Mouse (Mus musculus) MEL (cell line): ENCODE results near the gene Hp1bp3. TPM values are rescaled to one million over a fixed set of nuclear protein-coding genes. Genes with fewer than 3 reads are reported as not detected.
A peak's percentile ranks its signal among the peaks of the same experiment; 100 is the strongest.

Source experiments
- DNase-seq: peaks from one replicate; pipeline ENCODE4 v3.0.0; 2011; ENCODE audit warnings: low read depth, low spot score
- H3K27ac ChIP-seq: 2 replicates; pipeline ENCODE4 v1.5.1; 2012; ENCODE audit warnings: low read depth, mild to moderate bottlenecking, control low read depth, low read length, moderate library complexity; ENCODE audit not compliant: control insufficient read depth
- H3K27me3 ChIP-seq, 2 experiments: fragments of 150-350 bp in 1 of 2; sonication (generic) in 1 of 2; 2 replicates each; pipeline ENCODE4 v1.6.1; 2012; ENCODE audit warnings: low read length in 2 of 2, mild to moderate bottlenecking in 2 of 2, improper control_type of control experiment in 1 of 2, moderate library complexity in 1 of 2; ENCODE audit not compliant: insufficient read depth in 2 of 2, control insufficient read depth in 1 of 2
- H3K36me3 ChIP-seq, 2 experiments: 2 replicates each; pipeline ENCODE4 v1.6.1; 2012 to 2014; ENCODE audit warnings: low read length in 2 of 2, improper control_type of control experiment in 1 of 2, inconsistent platforms in 1 of 2, mild to moderate bottlenecking in 1 of 2; ENCODE audit not compliant: insufficient read depth in 2 of 2, control insufficient read depth in 1 of 2
- H3K4me1 ChIP-seq, 2 experiments: fragments of 150-350 bp in 1 of 2; sonication (generic) in 1 of 2; 2 replicates each; pipeline ENCODE4 v1.6.1; 2012; ENCODE audit warnings: low read length in 2 of 2, improper control_type of control experiment in 1 of 2, mild to moderate bottlenecking in 1 of 2; ENCODE audit not compliant: insufficient read depth in 2 of 2, control insufficient read depth in 1 of 2
- H3K4me3 ChIP-seq, 2 experiments: fragments of 150-350 bp in 1 of 2; sonication (generic) in 1 of 2; 2 replicates each; pipeline ENCODE4 v1.5.1; 2012; ENCODE audit warnings: low read depth in 2 of 2, low read length in 2 of 2, mild to moderate bottlenecking in 2 of 2, moderate library complexity in 2 of 2, control low read depth in 1 of 2, improper control_type of control experiment in 1 of 2; ENCODE audit not compliant: control insufficient read depth in 1 of 2, insufficient read depth in 1 of 2
- H3K79me2 ChIP-seq: 2 replicates; pipeline ENCODE4 v1.6.1; 2012; ENCODE audit warnings: mild to moderate bottlenecking, low read length, moderate library complexity; ENCODE audit not compliant: control insufficient read depth, poor library complexity, insufficient read depth
- H3K9ac ChIP-seq: 2 replicates; pipeline ENCODE4 v1.6.1; 2012; ENCODE audit warnings: low read depth, mild to moderate bottlenecking, control low read depth, low read length, moderate library complexity; ENCODE audit not compliant: control insufficient read depth, poor library complexity, severe bottlenecking
- H3K9me3 ChIP-seq: fragments of 150-350 bp; sonication (generic); replicated peaks from 2 replicates; pipeline ENCODE4 v1.6.1; 2012; ENCODE audit warnings: mild to moderate bottlenecking, low read length, improper control_type of control experiment, moderate library complexity; ENCODE audit not compliant: insufficient read depth
- BHLHE40 ChIP-seq: IDR thresholded peaks from 2 replicates; pipeline ENCODE4 v1.6.1; 2012; ENCODE audit warnings: low read depth, mild to moderate bottlenecking, inconsistent platforms, low read length, improper control_type of control experiment, borderline replicate concordance
- ELF1 ChIP-seq: IDR thresholded peaks from 2 replicates; pipeline ENCODE4 v1.6.1; 2014; ENCODE audit warnings: low read depth, mild to moderate bottlenecking, inconsistent platforms, low read length, improper control_type of control experiment, moderate library complexity
- ETS1 ChIP-seq: IDR thresholded peaks from 2 replicates; pipeline ENCODE4 v1.6.1; 2012; ENCODE audit warnings: low read depth, mild to moderate bottlenecking, inconsistent platforms, low read length, improper control_type of control experiment, moderate library complexity
- GATA1 ChIP-seq: IDR thresholded peaks from 2 replicates; pipeline ENCODE4 v1.6.1; 2011; ENCODE audit warnings: low read depth, low read length, improper control_type of control experiment
- HCFC1 ChIP-seq: IDR thresholded peaks from 2 replicates; pipeline ENCODE4 v1.6.1; 2012; ENCODE audit warnings: low read depth, mild to moderate bottlenecking, inconsistent platforms, low read length, improper control_type of control experiment, moderate library complexity
- JUND ChIP-seq: IDR thresholded peaks from 2 replicates; pipeline ENCODE4 v1.6.1; 2011; ENCODE audit warnings: low read depth, mild to moderate bottlenecking, improper control_type of control experiment, low read length
- KAT2A ChIP-seq: conservative IDR thresholded peaks from 2 replicates; pipeline ENCODE4 v1.6.1; 2012; ENCODE audit warnings: low read depth, low read length, improper control_type of control experiment, inconsistent platforms
- MAX ChIP-seq: IDR thresholded peaks from 2 replicates; pipeline ENCODE4 v1.6.1; 2011; ENCODE audit warnings: low read length, improper control_type of control experiment
- MXI1 ChIP-seq: IDR thresholded peaks from 2 replicates; pipeline ENCODE4 v1.6.1; 2011; ENCODE audit warnings: mild to moderate bottlenecking, low read depth, low read length, improper control_type of control experiment
- MYB ChIP-seq: IDR thresholded peaks from 2 replicates; pipeline ENCODE4 v1.6.1; 2011; ENCODE audit warnings: mild to moderate bottlenecking, low read depth, low read length, improper control_type of control experiment
- MYC ChIP-seq: IDR thresholded peaks from 2 replicates; pipeline ENCODE4 v1.6.1; 2011; ENCODE audit warnings: low read depth, mild to moderate bottlenecking, low read length, improper control_type of control experiment, moderate library complexity
- RAD21 ChIP-seq: IDR thresholded peaks from 2 replicates; pipeline ENCODE4 v1.6.1; 2011; ENCODE audit warnings: mild to moderate bottlenecking, low read depth, low read length, improper control_type of control experiment
- RCOR1 ChIP-seq: IDR thresholded peaks from 2 replicates; pipeline ENCODE4 v1.6.1; 2012; ENCODE audit warnings: low read depth, mild to moderate bottlenecking, inconsistent platforms, low read length, improper control_type of control experiment
- SIN3A ChIP-seq: IDR thresholded peaks from 2 replicates; pipeline ENCODE4 v1.6.1; 2012; ENCODE audit warnings: low read length, improper control_type of control experiment, inconsistent platforms
- TAL1 ChIP-seq: IDR thresholded peaks from 2 replicates; pipeline ENCODE4 v1.6.1; 2012; ENCODE audit warnings: mild to moderate bottlenecking, inconsistent platforms, low read length, moderate library complexity, mixed read lengths
- TBP ChIP-seq: IDR thresholded peaks from 2 replicates; pipeline ENCODE4 v1.8.0; 2011; ENCODE audit warnings: low read depth, low read length, improper control_type of control experiment
- TCF12 ChIP-seq: IDR thresholded peaks from 2 replicates; pipeline ENCODE4 v1.6.1; 2014; ENCODE audit warnings: low read depth, mild to moderate bottlenecking, inconsistent platforms, low read length, improper control_type of control experiment, moderate library complexity
- USF1 ChIP-seq: IDR thresholded peaks from 2 replicates; pipeline ENCODE4 v1.6.1; 2014; ENCODE audit warnings: low read depth, mild to moderate bottlenecking, inconsistent platforms, low read length, improper control_type of control experiment, moderate library complexity
- ZKSCAN1 ChIP-seq: IDR thresholded peaks from 2 replicates; pipeline ENCODE4 v1.6.1; 2012; ENCODE audit warnings: low read depth, mild to moderate bottlenecking, inconsistent platforms, low read length, improper control_type of control experiment, moderate library complexity
- ZNF384 ChIP-seq: IDR thresholded peaks from 2 replicates; pipeline ENCODE4 v1.6.1; 2012; ENCODE audit warnings: low read depth, mild to moderate bottlenecking, inconsistent platforms, low read length, improper control_type of control experiment
- polyA plus RNA-seq, 2 experiments: library from polyadenylated mRNA; stranded (reverse) in 1 of 2; unstranded in 1 of 2; fragments of >175 nt in 1 of 2; fragments of >200 nt in 1 of 2; gene quantifications; 2 replicates each; pipeline versions ENCODE4 v1.2.1 to v1.2.4; 2012; ENCODE audit warnings: low replicate concordance in 2 of 2, low read depth in 1 of 2; ENCODE audit not compliant: insufficient read length in 2 of 2, insufficient read depth in 1 of 2, missing spikeins in 1 of 2
- total RNA-seq: library from RNA; depleted of rRNA; stranded (reverse); fragments of 300-350 nt; gene quantifications from 2 replicates; pipeline ENCODE4 v1.2.3, GENCODE M21; 2012

Gene Hp1bp3
- total and polyA plus RNA-seq, 3 experiments: 45.1 to 74.0 TPM; not detected in 1

DNA sequence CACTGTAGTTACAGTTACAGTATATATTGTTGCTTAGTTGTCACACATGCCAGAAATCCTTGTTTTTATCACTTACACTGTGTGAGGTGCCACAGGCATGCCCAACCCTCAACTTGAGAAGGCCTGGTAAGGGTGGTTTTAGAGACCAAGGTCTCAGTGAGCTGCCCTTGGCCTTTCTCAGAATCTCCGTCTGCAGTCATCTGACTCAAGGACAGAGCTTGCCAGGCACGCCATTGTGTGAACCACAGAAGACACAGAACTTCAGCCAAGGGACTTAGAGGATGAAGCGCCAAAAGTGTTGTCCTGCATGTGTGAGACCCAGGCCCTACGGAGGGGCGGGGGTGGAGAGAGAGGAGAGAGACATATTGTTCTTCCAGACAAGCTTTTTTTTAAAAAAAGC is 6.0 kb upstream of the Hp1bp3 start:
- peaks cover 0 to 7% of the 10 kb centered on the region in 2 experiments; a peak in 2 of 4 replicates for H3K36me3 ChIP-seq
- H3K9me3 ChIP-seq: no peaks in the 10 kb centered on the region
- H3K9ac ChIP-seq: no peak overlapping the region
- H3K27ac ChIP-seq: no peak overlapping the region
- DNase-seq: no peak
- no peaks in the 10 kb centered on the region for H3K27me3 ChIP-seq
- no peak for TF ChIP-seq ZNF384
- TF ChIP-seq RAD21: no peak
- TF ChIP-seq HCFC1: no peak
- no peak for TF ChIP-seq SIN3A
- TF ChIP-seq ZKSCAN1: no peak
- no peak overlapping the region for H3K4me3 ChIP-seq
- no peaks in the 10 kb centered on the region for H3K4me1 ChIP-seq
- no peaks in the 10 kb centered on the region for H3K79me2 ChIP-seq

- Histone ChIP-seq H3K4me1 (peaks cover 6 to 8% of the 10 kb centered on the region in 2 experiments), H3K4me3 (no peak overlapping the region), H3K36me3 (peaks cover 2 to 9% of the 10 kb centered on the region in 2 experiments; a peak in 3 of 4 replicates), H3K27ac (no peak overlapping the region), H3K9me3 (no peaks in the 10 kb centered on the region), H3K27me3 (no peaks in the 10 kb centered on the region), H3K9ac (no peak overlapping the region), H3K79me2 (peaks cover 20% of the 10 kb centered on the region)
- peak; percentile 28 for DNase-seq
- TF ChIP-seq ELF1 (no peak), TBP (no peak)
Measured at GRCm38 (mm10) chr4:138213861-138214260, 2.2 kb upstream of the Hp1bp3 start.

- no peak for TF ChIP-seq BHLHE40
- TF ChIP-seq JUND: no peak
- TF ChIP-seq MYC: no peak
- TF ChIP-seq ZNF384: no peak
- TF ChIP-seq GATA1: no peak
- no peak for TF ChIP-seq MAX
- no peak for TF ChIP-seq RCOR1
- TF ChIP-seq KAT2A: no peak
- no peak for TF ChIP-seq USF1
- no peak for TF ChIP-seq ETS1
- no peak for TF ChIP-seq TAL1
- TF ChIP-seq MXI1: no peak
- no peak for TF ChIP-seq TCF12
- no peak for TF ChIP-seq MYB
- Histone ChIP-seq H3K27ac (peak overlapping the region; percentile 52), H3K4me1 (peaks cover 7 to 14% of the 10 kb centered on the region in 2 experiments), H3K9ac (peak overlapping the region; percentile 97), H3K27me3 (no peaks in the 10 kb centered on the region), H3K4me3 (peak overlapping the region; percentile 87 to 97), H3K36me3 (peaks cover 5 to 15% of the 10 kb centered on the region in 2 experiments), H3K79me2 (peaks cover 34% of the 10 kb centered on the region), H3K9me3 (no peaks in the 10 kb centered on the region)
- no peak for DNase-seq
Measured at GRCm38 (mm10) chr4:138215671-138216199, 361 bp upstream of the Hp1bp3 start.
